Mouse (Mus musculus) monocyte, adult 2 months (primary cell): ENCODE results near the gene Aamdc.

Experiments used
- DNase-seq, 2 experiments: peaks; one replicate each; pipeline ENCODE4 v3.0.0; 2022; ENCODE audit warnings: low spot score in 2 of 2, low read depth in 1 of 2

Gene Aamdc

GRCm38 (mm10) chr7:97519935-97520334, 59.4 kb downstream of the Aamdc start:
- DNase-seq = no peak

GRCm38 (mm10) chr7:97514786-97515185, 64.5 kb downstream of the Aamdc start:
- DNase-seq = no peak

GRCm38 (mm10) chr7:97500555-97501209, 78.6 kb downstream of the Aamdc start:
- no peak for DNase-seq
